Mouse (Mus musculus): ENCODE results near the gene Plekhh2.

Plekhh2 gene

DNA sequence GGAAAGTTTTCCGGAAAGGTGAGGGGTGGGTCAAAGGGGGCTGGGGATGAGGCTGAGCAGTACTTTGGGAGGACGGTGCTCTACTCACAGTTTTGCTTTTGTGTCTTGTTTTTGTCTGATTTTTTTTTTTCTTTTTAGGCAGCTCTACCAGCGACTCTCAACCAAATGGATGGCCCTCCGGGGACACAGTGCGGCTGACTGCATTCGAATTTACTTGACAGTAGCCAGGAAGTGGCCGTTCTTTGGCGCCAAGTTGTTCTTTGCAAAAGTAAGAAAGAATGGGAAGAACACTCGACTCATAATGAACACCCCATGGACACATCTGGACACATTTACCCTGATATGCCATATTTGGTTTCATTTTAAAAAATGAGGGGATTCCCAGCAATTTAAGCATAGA lies 99.8 kb downstream of the Plekhh2 start:
- DNase-seq: no peak

DNA sequence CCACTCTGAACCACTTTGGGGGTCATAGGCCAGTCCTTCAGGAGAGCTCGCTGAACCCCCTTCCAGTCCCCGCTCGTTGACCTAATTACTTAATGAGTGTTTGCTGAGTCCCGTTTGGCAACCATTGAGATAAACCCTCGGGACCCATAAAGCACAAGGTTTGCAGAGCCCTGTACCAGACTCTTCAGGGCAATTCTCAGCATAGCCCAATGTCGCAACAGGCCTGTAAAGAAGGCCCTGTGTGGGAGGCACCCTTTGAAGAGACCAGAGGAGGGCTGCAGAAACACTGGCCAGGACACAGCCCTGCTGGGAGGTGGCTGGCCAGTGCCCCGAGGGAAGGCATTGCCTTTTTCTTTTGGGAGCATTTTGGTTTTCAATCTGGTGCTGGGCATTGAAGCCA lies 100.3 kb downstream of the Plekhh2 start:
- no peak for DNase-seq

DNA sequence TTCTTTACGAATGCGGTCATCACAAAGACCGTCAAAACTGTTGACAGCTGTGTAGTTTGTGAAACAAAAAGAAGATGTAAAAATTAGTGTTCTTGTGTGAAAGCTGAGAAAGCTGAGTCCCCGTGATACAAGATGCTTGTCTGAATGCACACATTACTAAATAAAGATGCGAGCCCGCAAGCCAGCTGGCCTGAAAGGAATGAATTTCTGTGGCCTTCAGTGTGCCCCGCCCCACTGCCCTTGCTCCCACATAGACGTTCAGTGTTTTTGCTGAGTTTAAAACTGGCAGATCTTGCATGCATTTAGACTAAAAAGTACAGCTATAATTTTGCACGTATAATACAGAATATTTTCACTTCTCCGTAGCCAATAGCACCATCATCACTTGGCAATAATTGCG lies 104.1 kb downstream of the Plekhh2 start:
- DNase-seq: no peak

DNA sequence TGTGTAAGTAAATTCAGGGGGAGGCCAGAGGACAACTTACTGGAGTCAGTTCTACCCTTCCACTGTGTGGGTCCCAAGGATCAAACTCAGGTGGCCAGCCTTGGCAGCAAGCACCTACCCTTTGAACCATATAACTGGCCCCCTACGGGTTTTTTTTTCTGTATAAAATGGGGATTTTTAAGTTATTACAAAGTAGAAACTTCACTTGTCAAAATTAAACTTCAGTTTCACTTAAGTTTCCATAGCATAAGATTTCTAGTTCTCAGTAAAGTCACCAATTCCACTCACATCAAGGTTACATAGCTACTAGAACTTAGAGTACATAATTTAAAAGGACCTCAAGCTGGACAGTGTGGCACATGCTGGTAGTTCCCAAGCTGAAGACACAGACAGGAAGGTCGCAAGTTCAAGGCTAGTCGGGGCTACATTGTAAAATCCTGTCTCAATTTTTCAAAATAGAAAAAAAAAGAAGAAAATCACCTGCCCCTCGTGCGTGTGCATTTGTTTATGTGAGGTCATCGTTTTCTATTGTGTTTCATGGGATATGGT lies 104.9 kb downstream of the Plekhh2 start:
- DNase-seq: no peak

DNA sequence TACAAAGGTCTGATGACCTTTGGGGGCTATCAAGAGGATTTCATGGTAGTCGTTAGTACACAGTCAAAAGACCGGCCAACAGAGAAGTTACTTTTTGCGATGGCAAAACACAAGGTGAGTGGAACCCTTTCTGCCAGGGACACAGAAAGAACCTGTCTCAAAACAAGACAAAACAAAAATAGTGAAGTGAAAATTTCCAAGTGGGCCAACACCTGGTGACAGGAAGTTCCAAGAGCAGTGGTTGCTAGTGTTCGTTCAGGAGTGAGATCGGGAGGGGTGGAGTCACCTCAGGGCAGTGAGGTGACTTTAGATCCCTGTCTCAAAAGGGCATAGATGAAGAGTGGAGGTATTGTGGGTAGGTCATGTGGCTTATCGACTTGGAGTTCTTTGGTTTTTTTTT lies 106.3 kb downstream of the Plekhh2 start:
- DNase-seq: no peak

DNA sequence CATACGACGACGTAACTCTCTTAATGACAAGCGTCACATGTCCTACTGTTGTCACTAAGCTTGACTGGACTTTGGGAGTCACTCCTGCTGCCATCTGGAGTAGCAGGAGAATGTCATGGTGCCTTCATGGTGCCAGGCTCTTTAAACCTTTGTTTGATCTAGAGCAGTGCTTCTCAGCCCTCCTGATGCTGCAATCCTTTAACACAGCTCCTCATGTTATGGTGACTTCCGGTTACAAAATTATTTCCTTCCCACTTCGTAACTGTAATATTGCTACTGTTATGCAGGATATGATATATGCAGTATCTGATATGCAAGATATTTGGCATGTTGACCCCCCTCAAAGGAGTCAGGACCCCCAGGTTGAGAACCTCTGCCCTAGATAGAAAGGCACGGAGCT lies 107.4 kb downstream of the Plekhh2 start:
- DNase-seq: no peak

DNA sequence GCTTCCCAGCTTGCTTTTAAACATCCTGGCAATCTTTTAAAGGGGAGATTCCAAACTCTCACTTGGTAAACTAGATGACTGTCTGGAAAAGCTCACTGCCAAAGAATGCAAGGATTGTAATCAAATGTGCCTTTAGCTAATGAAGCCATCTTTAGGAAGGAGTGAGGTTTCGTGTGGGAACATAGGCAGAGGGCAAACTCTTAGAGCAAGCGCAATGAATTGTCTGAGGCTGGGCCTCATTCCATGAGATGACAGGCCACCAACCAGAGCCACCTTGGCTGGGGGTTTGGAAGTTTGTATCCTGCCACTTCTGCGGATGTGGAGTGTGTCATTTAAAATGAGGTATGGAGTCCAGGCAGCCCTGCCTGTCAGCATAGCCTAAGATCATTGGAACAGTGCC lies 108.4 kb downstream of the Plekhh2 start:
- DNase-seq: no peak

DNA sequence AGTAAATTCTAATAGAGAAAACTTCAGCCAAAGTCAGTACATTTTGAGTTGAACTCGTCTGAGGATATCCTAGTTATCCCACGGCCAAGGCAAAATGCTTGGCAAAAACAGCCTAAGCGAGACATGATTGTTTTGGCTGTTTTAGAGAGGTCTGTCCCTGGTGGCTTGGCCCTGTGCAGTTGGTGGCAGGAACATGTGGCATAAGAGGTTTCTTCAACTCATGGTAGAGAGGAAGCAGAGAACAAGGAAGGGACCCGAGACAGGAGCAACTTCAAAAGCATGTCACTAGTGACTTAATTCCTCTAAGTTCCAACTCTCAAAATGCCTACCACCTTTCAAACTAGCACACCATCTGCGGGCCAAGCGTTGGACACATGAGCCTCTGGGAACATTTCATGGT lies 108.9 kb downstream of the Plekhh2 start:
- no peak for DNase-seq

DNA sequence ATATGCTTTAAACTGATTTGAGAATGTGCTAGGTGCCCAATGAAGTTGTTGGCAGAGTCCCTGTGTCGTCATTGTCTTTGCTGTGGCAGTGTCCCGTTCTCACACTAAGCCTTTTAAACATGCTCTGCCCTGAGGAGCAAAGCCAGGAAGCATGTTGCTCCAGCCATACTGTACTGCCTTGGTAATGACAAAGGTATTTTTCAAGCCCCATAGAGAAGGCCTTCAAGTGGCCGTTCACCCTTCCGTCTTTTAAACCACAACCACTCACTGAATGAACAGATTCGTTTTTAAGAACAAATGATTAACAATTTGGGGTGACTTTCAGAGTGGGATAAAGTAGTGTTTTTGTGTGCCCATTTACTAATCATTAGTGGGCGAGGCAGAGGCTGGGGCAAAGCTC lies 109.5 kb downstream of the Plekhh2 start:
- DNase-seq: no peak

DNA sequence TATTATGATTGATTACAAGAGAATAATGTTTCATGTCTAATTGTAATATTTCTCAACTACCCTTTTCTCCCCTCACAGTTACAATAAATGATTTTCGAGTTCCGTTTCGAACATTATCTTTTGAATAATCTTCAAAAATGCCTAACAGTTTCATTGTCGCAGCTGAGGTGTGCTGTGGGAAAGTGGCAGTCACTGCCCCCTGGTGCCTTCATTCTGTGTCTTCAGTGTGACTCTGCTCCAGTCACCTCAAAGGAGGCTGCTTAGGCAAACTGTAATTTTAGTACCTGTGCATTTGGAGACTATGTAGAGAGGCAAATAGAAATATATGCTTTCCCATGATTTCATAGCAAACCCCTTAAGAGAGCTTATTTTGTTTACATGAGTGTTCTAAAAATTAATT lies 110.3 kb downstream of the Plekhh2 start:
- DNase-seq: no peak

DNA sequence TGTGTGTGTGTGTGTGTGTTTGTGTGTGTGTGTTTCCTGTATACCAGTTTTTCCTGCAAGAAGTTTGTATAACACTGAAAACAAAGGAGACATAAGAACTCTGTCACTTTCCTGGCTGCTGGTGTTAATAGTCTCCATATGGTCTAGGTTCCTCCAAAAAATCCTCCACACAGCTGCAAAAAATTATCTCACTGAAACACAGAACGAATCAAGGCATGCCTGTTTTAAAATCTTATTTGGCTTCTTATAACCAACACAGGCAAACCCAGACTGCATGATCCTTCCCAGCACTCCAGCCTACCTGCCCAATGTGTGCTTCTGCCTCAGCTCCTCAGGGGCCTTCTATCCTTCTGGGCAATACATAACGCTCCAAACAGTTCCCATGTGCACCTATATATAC lies 111.2 kb downstream of the Plekhh2 start:
- DNase-seq: no peak

DNA sequence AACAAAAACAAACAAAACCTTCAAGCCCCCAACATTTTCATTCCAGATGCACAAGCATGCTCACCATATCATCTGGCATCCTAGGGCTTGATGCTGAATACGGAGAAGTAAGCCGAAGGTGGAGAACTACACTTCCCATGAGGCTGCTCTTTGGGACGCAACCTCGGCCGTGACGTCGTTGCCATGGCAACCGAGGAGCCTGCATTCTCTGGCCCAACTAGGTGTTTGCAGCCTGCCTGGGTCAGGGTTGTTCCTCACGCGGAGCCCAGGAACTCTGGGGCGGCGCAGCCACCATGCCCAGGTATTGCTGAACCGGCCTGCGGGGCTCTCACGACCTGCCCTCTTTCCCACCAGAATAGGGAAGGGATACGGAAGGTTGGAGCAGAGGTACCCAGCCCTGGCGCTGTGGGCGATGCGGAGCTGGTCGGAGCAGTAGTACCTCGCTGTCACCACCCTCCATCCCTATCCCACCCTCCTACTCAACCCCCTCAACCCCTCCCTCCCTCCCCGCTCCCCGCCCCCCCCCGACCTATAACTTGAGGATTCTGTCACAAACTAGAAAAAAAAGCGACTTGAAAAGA lies 114.7 kb downstream of the Plekhh2 start, which contains the start of gene Dync2li1:
Gene Dync2li1 (plus strand): TSS at position 221 of the 581 bp plus-strand sequence.
- peak; percentile 89 for DNase-seq

DNA sequence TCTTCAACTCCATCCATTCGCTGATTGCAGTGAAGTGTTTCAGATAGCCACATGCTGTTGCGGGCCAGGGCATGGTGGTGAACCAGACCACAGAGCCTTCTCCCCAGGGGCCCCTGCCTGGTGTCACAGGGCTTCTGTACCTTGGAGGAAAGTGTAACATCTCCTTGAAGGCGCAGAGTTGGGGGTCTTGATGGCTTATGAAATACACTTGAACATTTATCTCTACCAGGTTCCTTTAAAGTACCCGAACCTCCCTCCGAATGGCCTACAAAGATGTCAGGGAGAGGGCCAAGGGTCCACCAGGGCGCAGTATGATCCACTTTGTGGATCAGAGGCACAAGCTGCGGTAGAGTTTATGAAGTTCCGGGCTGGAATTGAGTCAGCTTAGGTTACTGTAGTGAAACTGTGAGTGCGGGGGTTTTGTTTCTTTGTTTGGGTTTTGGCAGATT lies 115.2 kb downstream of the Plekhh2 start:
- DNase-seq: peak; percentile 13

DNA sequence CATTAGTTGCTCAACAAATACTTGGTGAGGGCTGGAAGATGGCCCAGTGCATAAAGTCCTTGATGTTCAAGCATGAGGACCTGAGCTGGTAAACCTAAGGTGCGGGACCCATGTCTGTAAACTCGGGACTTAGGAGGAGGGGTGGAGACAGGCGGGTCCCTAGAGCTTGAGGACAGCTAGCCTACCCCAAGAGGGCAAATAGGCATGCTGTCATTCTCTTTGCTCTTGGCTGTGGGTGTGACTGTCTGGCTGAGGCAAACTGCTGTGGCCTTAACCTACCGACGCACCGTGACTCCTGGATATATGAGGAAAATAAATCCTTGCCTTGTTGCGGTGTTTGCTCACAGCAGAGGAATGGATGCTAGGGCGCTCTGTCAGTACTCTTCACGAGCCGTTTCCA lies 116.0 kb downstream of the Plekhh2 start:
- no peak for DNase-seq

DNA sequence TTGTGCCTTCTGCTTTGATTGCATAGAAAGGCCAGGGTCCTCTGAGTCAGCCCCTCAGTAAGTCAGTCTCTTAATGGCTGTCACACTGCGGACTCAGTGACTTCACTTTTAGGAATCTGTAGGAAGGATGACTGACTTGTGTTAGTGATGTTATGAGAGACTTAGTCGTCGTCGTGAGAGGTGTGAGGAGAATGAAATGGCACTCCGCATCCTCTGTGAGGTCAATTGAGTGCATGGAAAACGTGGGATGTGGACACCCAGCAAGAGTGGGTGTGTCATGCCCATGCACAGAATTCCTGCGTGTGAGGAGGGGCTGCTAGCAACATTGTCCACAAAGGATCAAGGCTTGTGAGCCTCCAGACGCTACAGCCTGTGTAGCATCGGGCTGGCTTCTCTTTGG lies 116.9 kb downstream of the Plekhh2 start:
- DNase-seq: no peak

DNA sequence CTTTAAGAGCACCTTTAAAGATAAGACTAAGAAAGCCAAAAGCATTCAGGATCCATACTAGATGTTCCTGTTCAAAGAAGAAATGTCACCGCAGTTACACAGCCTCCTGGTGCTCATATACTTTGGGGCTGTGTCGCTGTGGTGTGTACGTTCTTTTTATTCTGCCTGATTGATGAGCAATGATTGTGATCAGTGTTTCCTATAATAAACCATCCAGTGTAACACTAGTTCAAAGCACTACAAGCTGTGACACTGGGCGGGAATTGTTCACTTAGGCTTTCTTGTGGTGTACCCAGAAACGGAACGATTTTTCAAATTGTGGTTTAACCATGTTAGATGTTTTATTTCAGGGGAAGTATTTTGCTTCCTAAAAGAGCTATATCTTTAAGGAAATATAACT lies 120.1 kb downstream of the Plekhh2 start:
- DNase-seq: no peak

DNA sequence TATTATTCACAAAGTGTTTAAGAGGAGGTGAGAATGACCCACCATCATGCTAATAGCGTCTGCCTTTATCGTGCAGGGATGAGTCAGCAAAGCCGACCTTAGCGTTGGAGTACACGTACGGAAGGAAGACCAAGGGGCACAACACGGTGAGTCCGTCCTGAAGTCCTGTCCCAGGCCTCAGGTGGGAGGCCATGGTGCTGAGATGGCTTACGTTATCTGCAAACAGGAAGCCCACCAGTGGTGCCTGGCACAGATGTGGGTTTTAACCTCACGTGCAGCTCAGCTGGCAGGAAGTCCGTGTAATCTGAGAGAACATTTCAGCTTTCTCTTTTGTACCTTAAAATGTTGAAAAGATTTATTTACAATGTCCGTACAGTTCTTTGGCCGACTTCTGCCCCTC lies 121.7 kb downstream of the Plekhh2 start:
- DNase-seq: no peak

DNA sequence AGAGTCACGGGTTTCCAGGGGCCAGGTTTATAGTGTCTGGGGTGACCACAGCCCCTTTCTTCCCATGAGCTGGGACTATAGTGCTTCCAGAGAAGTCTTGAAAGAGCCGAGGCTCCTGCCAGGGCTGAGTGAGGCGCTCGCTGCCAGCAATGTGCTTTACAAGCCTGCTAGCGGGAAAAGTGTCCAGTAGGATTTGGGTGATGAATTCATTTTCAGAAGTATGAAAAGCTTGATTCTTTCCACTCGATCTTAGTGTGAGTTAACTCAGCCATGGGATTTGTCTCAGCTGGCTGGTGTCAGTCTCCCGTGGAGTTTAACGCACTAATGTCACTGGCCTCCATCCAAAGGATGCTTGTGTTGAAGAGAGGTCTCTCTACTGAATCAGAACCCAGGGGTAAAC lies 124.6 kb downstream of the Plekhh2 start:
- no peak for DNase-seq

DNA sequence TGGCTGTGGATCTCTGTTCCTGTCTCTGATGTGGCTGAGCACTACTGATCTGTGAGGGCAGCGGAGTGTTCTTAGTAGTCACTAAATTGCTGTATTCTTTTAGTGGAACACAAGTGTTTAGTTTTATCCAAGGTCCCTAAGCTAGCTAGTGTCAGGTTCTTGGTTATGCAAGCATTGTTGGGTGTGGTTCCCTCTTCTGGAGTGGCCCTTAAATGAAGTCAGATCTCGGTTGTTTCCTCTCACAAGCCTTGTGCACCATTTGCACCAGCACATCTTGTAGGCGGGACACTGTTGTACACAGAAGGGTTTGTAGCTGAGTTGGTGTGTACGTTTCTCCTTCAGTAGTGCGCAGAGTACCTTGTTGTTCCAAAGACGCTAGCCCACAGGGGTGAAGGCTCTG lies 126.3 kb downstream of the Plekhh2 start:
- DNase-seq: no peak

DNA sequence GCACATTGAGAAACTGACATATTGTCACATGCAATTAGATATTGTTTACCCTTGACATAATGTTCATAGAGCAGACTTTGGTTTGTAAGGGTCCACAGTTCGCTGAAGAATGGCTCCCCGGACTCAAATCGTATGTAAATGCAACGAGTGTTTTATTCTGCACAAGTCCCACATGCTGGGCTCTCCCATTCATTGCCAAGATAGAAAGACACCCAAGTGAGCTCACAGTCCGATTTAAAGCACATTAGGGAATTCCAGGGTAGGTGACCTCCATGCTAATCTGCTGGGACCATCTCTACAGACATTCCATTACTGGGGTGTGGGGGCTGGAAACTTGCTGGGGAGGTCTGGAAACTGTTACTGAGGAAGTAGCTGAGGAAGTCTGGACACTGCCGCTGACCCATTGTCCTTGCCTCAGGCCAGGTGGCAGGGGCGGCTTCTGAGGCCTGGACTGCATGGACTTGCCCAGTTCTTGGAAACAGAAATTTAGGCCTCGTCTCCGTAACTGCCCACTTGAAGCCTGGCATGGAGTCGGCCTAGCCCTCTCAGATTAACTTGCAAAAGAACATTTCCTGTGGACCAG lies 128.2 kb downstream of the Plekhh2 start:
- no peak for DNase-seq

DNA sequence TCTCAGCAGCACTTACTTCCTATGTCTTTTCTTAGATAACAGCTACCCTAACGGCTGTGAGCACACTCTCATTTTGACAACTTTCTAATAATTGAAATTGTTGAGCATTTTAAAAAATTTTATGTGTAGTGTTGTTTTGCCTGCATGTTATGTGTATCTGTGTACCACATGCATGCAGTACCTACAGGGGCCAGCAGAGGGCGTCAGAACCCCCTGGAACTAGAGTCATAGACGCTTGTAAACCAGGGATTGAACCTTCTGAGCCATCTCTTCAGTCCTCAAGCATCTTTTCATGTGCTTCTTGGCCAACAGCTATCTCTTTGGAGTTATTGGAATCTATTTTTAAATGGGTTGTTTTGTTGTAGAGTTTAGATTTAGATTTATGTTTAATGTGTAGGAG lies 130.2 kb downstream of the Plekhh2 start:
- peak; percentile 29 for DNase-seq

DNA sequence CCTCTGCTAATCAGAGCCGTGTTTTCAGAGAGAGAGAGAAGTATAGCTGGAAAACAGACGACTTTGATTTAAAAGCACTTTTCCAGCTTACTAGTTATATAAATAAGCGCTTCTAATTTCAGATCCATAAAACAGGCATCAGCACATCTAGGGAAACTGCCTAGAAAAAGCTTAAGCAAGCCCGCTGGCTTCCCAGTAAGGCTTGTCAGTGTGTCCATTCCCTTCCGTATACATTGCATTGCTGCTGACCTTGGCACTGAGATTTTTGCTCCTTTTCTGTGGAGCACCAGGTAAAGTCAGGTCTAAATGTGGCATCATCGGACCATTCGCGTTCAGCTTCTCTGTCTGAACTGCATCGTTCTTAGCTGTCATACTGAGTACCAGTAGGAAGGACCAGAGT lies 130.6 kb downstream of the Plekhh2 start:
- DNase-seq: no peak

DNA sequence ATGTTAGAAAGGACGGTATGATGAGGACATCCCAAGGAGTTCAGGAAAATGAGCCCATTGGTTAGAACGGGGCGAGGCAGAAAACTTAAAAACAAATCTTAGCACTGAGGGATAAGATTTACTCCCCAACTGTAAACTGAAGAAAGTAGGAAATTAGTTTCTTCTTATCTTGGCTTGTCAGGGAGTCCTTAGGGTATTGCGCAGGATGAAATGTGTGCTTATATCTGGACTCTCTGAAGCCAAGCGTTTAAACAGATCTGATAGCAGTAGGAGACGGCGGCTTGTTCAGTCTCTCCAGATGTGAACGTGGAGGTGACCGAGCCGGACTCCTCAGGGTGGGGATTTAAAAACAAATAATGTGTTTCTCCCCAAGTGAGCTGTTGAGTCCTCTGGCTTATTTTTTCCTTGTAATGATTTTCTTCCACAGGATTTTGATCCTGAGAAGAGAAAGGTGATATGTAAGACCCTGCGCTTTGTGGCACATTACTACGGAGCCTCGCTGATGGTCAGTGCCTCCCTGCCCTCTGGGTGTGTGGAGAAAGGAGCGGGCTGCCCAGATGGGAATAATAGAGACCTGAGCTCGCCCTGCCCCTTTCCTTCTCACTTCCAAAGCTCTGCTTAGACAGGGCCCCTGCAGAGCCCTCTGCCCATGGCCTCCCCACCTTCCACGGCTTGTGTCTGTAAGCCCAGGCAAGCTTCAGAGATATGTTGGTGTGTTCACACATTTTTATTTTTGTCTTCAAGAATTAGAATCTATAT lies 132.8 kb downstream of the Plekhh2 start:
- no peak for DNase-seq

DNA sequence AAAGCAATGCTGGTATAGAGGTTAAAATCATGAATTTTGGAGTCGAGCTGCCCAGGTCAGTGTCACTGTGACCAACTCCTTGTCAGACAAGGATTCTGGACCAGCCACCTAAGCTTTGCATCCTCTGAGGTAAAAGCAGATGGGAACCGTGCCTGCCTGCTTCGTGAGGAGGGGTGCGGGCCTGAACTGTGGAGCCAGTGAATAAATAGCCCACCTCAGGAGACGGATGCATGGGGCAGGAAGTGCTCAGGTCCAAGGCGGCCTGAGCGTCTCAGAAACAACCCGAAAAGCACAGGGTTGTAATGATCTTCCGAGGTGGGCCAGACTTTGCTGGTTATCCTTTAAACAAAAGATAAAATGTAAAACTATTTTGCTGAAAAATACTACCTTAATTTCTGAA lies 133.4 kb downstream of the Plekhh2 start:
- DNase-seq: no peak

All from right cerebral cortex, postnatal 25 days (tissue).